Mouse (Mus musculus): ENCODE measurements at regions not wholly inside any gene's neighbourhood (a gene's known extent, or its start where the extent isn't known, plus 50 kb on each side); places are given as distances from the start of the nearest gene placed in this dataset.

- Histone ChIP-seq H3K4me2 (ENCODE audit: low read length) (no peak overlapping the region), H3K4me3 (ENCODE audit: control insufficient read depth in 1 of 2, insufficient read depth in 1 of 2, low read depth in 1 of 2, low read length in 2 of 2) (no peak overlapping the region), H3K27ac (replicated peaks in 1 of 2; ENCODE audit: control insufficient read depth in 1 of 2, insufficient read depth in 1 of 2, low read depth in 2 of 2, low read length in 2 of 2) (no peak overlapping the region), H3K9ac (ENCODE audit: low read length) (no peak overlapping the region), H3K27me3 (ENCODE audit: control insufficient read depth, insufficient read depth, low read length) (no peaks in the 10 kb centered on the region), H3K36me3 (ENCODE audit: control insufficient read depth, insufficient read depth, low read length) (no peaks in the 10 kb centered on the region), H3K9me3 (ENCODE audit: control insufficient read depth, low read length) (no peaks in the 10 kb centered on the region), H3K4me1 (ENCODE audit: control insufficient read depth in 2 of 2, insufficient read depth in 2 of 2, low read length in 2 of 2) (no peaks in the 10 kb centered on the region)
- ATAC-seq (ENCODE audit: insufficient number of reproducible peaks, insufficient read depth, low FRiP score, low read depth), result no peak
- 81% methylated on average over 6 of the region's 6 CpGs for WGBS
Observed at GRCm38 (mm10) chr12:74518032-74518431, 201.8 kb upstream of the Gm11042 start.

GRCm38 (mm10) chr12:74516527-74516926 lies 200.3 kb upstream of the Gm11042 start:
- no peaks in the 10 kb centered on the region for H3K27me3 ChIP-seq (ENCODE audit: control insufficient read depth, insufficient read depth, low read length)
- ATAC-seq (ENCODE audit: insufficient number of reproducible peaks, insufficient read depth, low FRiP score, low read depth), result no peak
- H3K4me2 ChIP-seq (ENCODE audit: low read length), result no peak overlapping the region
- no peak overlapping the region for H3K9ac ChIP-seq (ENCODE audit: low read length)
- H3K9me3 ChIP-seq (ENCODE audit: control insufficient read depth, low read length), result no peaks in the 10 kb centered on the region
- no peak overlapping the region for H3K4me3 ChIP-seq (ENCODE audit: control insufficient read depth in 1 of 2, insufficient read depth in 1 of 2, low read depth in 1 of 2, low read length in 2 of 2)
- 59% methylated on average over 3 of the region's 3 CpGs for whole genome bisulfite sequencing
- H3K27ac ChIP-seq (replicated peaks in 1 of 2; ENCODE audit: control insufficient read depth in 1 of 2, insufficient read depth in 1 of 2, low read depth in 2 of 2, low read length in 2 of 2), result no peak overlapping the region
- no peaks in the 10 kb centered on the region for H3K36me3 ChIP-seq (ENCODE audit: control insufficient read depth, insufficient read depth, low read length)
- no peaks in the 10 kb centered on the region for H3K4me1 ChIP-seq (ENCODE audit: control insufficient read depth in 2 of 2, insufficient read depth in 2 of 2, low read length in 2 of 2)

GRCm38 (mm10) chr12:74502791-74503190 lies 186.6 kb upstream of the Gm11042 start:
- H3K27ac ChIP-seq (replicated peaks in 1 of 2; ENCODE audit: control insufficient read depth in 1 of 2, insufficient read depth in 1 of 2, low read depth in 2 of 2, low read length in 2 of 2), result no peak overlapping the region
- no peaks in the 10 kb centered on the region for H3K9me3 ChIP-seq (ENCODE audit: control insufficient read depth, low read length)
- no peaks in the 10 kb centered on the region for H3K4me1 ChIP-seq (ENCODE audit: control insufficient read depth in 2 of 2, insufficient read depth in 2 of 2, low read length in 2 of 2)
- no peaks in the 10 kb centered on the region for H3K36me3 ChIP-seq (ENCODE audit: control insufficient read depth, insufficient read depth, low read length)
- no peak for ATAC-seq (ENCODE audit: insufficient number of reproducible peaks, insufficient read depth, low FRiP score, low read depth)
- H3K27me3 ChIP-seq (ENCODE audit: control insufficient read depth, insufficient read depth, low read length), result no peaks in the 10 kb centered on the region
- H3K4me2 ChIP-seq (ENCODE audit: low read length), result no peak overlapping the region
- H3K4me3 ChIP-seq (ENCODE audit: control insufficient read depth in 1 of 2, insufficient read depth in 1 of 2, low read depth in 1 of 2, low read length in 2 of 2), result no peak overlapping the region
- H3K9ac ChIP-seq (ENCODE audit: low read length), result no peak overlapping the region
- WGBS, result 78% methylated on average over 2 of the region's 2 CpGs

GRCm38 (mm10) chr12:74477619-74478018 lies 161.4 kb upstream of the Gm11042 start:
- Histone ChIP-seq H3K36me3 (ENCODE audit: control insufficient read depth, insufficient read depth, low read length) (no peaks in the 10 kb centered on the region), H3K4me2 (ENCODE audit: low read length) (no peak overlapping the region), H3K4me1 (ENCODE audit: control insufficient read depth in 2 of 2, insufficient read depth in 2 of 2, low read length in 2 of 2) (no peaks in the 10 kb centered on the region; a peak in 1 of 4 replicates), H3K9ac (ENCODE audit: low read length) (no peak overlapping the region), H3K27me3 (ENCODE audit: control insufficient read depth, insufficient read depth, low read length) (no peaks in the 10 kb centered on the region), H3K27ac (replicated peaks in 1 of 2; ENCODE audit: control insufficient read depth in 1 of 2, insufficient read depth in 1 of 2, low read depth in 2 of 2, low read length in 2 of 2) (no peak overlapping the region), H3K9me3 (ENCODE audit: control insufficient read depth, low read length) (no peaks in the 10 kb centered on the region), H3K4me3 (ENCODE audit: control insufficient read depth in 1 of 2, insufficient read depth in 1 of 2, low read depth in 1 of 2, low read length in 2 of 2) (no peak overlapping the region)
- 44% methylated on average over 2 of the region's 2 CpGs for WGBS
- no peak for ATAC-seq (ENCODE audit: insufficient number of reproducible peaks, insufficient read depth, low FRiP score, low read depth)

- H3K27ac ChIP-seq (replicated peaks in 1 of 2; ENCODE audit: control insufficient read depth in 1 of 2, insufficient read depth in 1 of 2, low read depth in 2 of 2, low read length in 2 of 2), result no peak overlapping the region
- WGBS, result 75% methylated on average over 1 of the region's 1 CpGs
Observed at GRCm38 (mm10) chr12:74474741-74475140, 158.5 kb upstream of the Gm11042 start.

GRCm38 (mm10) chr12:74458521-74458920 lies 142.3 kb upstream of the Gm11042 start:
- no peaks in the 10 kb centered on the region for H3K9me3 ChIP-seq (ENCODE audit: control insufficient read depth, low read length)
- no peak overlapping the region for H3K4me2 ChIP-seq (ENCODE audit: low read length)
- ATAC-seq (ENCODE audit: insufficient number of reproducible peaks, insufficient read depth, low FRiP score, low read depth), result no peak
- no peak overlapping the region for H3K27ac ChIP-seq (replicated peaks in 1 of 2; ENCODE audit: control insufficient read depth in 1 of 2, insufficient read depth in 1 of 2, low read depth in 2 of 2, low read length in 2 of 2)
- no peaks in the 10 kb centered on the region for H3K36me3 ChIP-seq (ENCODE audit: control insufficient read depth, insufficient read depth, low read length)
- H3K4me1 ChIP-seq (ENCODE audit: control insufficient read depth in 2 of 2, insufficient read depth in 2 of 2, low read length in 2 of 2), result no peaks in the 10 kb centered on the region
- no peak overlapping the region for H3K9ac ChIP-seq (ENCODE audit: low read length)
- H3K27me3 ChIP-seq (ENCODE audit: control insufficient read depth, insufficient read depth, low read length), result no peaks in the 10 kb centered on the region
- WGBS, result 42% methylated on average over 4 of the region's 4 CpGs
- H3K4me3 ChIP-seq (ENCODE audit: control insufficient read depth in 1 of 2, insufficient read depth in 1 of 2, low read depth in 1 of 2, low read length in 2 of 2), result no peak overlapping the region

More at GRCm38 (mm10) chr12:74474741-74475140, 158.5 kb upstream of the Gm11042 start:
- Histone ChIP-seq H3K4me2 (ENCODE audit: low read length) (no peak overlapping the region), H3K27me3 (ENCODE audit: control insufficient read depth, insufficient read depth, low read length) (no peaks in the 10 kb centered on the region), H3K4me1 (ENCODE audit: control insufficient read depth in 2 of 2, insufficient read depth in 2 of 2, low read length in 2 of 2) (no peaks in the 10 kb centered on the region; a peak in 1 of 4 replicates), H3K9ac (ENCODE audit: low read length) (no peak overlapping the region), H3K4me3 (ENCODE audit: control insufficient read depth in 1 of 2, insufficient read depth in 1 of 2, low read depth in 1 of 2, low read length in 2 of 2) (no peak overlapping the region), H3K9me3 (ENCODE audit: control insufficient read depth, low read length) (no peaks in the 10 kb centered on the region), H3K36me3 (ENCODE audit: control insufficient read depth, insufficient read depth, low read length) (no peaks in the 10 kb centered on the region)
- no peak for ATAC-seq (ENCODE audit: insufficient number of reproducible peaks, insufficient read depth, low FRiP score, low read depth)

GRCm38 (mm10) chr12:74452375-74453090 lies 136.3 kb upstream of the Gm11042 start:
- no peak for ATAC-seq (ENCODE audit: insufficient number of reproducible peaks, insufficient read depth, low FRiP score, low read depth)

GRCm38 (mm10) chr12:74448248-74448647 lies 132.1 kb upstream of the Gm11042 start:
- 80% methylated on average over 4 of the region's 4 CpGs for WGBS
- Histone ChIP-seq H3K36me3 (ENCODE audit: control insufficient read depth, insufficient read depth, low read length) (no peaks in the 10 kb centered on the region), H3K27ac (replicated peaks in 1 of 2; ENCODE audit: control insufficient read depth in 1 of 2, insufficient read depth in 1 of 2, low read depth in 2 of 2, low read length in 2 of 2) (no peak overlapping the region), H3K4me1 (ENCODE audit: control insufficient read depth in 2 of 2, insufficient read depth in 2 of 2, low read length in 2 of 2) (no peaks in the 10 kb centered on the region), H3K9ac (ENCODE audit: low read length) (no peak overlapping the region), H3K4me2 (ENCODE audit: low read length) (no peak overlapping the region), H3K4me3 (ENCODE audit: control insufficient read depth in 1 of 2, insufficient read depth in 1 of 2, low read depth in 1 of 2, low read length in 2 of 2) (no peak overlapping the region), H3K9me3 (ENCODE audit: control insufficient read depth, low read length) (no peaks in the 10 kb centered on the region), H3K27me3 (ENCODE audit: control insufficient read depth, insufficient read depth, low read length) (no peaks in the 10 kb centered on the region)
- no peak for ATAC-seq (ENCODE audit: insufficient number of reproducible peaks, insufficient read depth, low FRiP score, low read depth)

More at GRCm38 (mm10) chr12:74452375-74453090, 136.3 kb upstream of the Gm11042 start:
- H3K27ac ChIP-seq (replicated peaks in 1 of 2; ENCODE audit: control insufficient read depth in 1 of 2, insufficient read depth in 1 of 2, low read depth in 2 of 2, low read length in 2 of 2), result no peak overlapping the region
- H3K4me1 ChIP-seq (ENCODE audit: control insufficient read depth in 2 of 2, insufficient read depth in 2 of 2, low read length in 2 of 2), result no peaks in the 10 kb centered on the region
- H3K4me2 ChIP-seq (ENCODE audit: low read length), result no peak overlapping the region
- 74% methylated on average over 4 of the region's 4 CpGs for WGBS
- H3K36me3 ChIP-seq (ENCODE audit: control insufficient read depth, insufficient read depth, low read length), result no peaks in the 10 kb centered on the region
- no peak overlapping the region for H3K9ac ChIP-seq (ENCODE audit: low read length)
- no peaks in the 10 kb centered on the region for H3K9me3 ChIP-seq (ENCODE audit: control insufficient read depth, low read length)
- no peak overlapping the region for H3K4me3 ChIP-seq (ENCODE audit: control insufficient read depth in 1 of 2, insufficient read depth in 1 of 2, low read depth in 1 of 2, low read length in 2 of 2)
- no peaks in the 10 kb centered on the region for H3K27me3 ChIP-seq (ENCODE audit: control insufficient read depth, insufficient read depth, low read length)
